Mouse (Mus musculus): ENCODE measurements at regions not wholly inside any gene's neighbourhood (a gene's known extent, or its start where the extent isn't known, plus 50 kb on each side); places are given as distances from the start of the nearest gene placed in this dataset.

- peak; percentile 70 for DNase-seq
Measured at GRCm38 (mm10) chrX:96019556-96019955, 62.8 kb upstream of the Las1l start.

GRCm38 (mm10) chrX:96020407-96020806, 63.6 kb upstream of the Las1l start:
- no peak for DNase-seq

GRCm38 (mm10) chrX:96025374-96025773, 68.6 kb upstream of the Las1l start:
- no peak for DNase-seq

- peak; percentile 49 for DNase-seq
Measured at GRCm38 (mm10) chrX:96025876-96026275, 69.1 kb upstream of the Las1l start.

GRCm38 (mm10) chrX:96031591-96031990, 64.3 kb upstream of the Msn start:
- DNase-seq = peak; percentile 27

- no peak for DNase-seq
Measured at GRCm38 (mm10) chrX:96035307-96035706, 60.5 kb upstream of the Msn start.

GRCm38 (mm10) chrX:96042193-96042592, 53.6 kb upstream of the Msn start:
- DNase-seq = no peak
